Mouse (Mus musculus): ENCODE results near the gene Lrmda.

Lrmda gene

DNA sequence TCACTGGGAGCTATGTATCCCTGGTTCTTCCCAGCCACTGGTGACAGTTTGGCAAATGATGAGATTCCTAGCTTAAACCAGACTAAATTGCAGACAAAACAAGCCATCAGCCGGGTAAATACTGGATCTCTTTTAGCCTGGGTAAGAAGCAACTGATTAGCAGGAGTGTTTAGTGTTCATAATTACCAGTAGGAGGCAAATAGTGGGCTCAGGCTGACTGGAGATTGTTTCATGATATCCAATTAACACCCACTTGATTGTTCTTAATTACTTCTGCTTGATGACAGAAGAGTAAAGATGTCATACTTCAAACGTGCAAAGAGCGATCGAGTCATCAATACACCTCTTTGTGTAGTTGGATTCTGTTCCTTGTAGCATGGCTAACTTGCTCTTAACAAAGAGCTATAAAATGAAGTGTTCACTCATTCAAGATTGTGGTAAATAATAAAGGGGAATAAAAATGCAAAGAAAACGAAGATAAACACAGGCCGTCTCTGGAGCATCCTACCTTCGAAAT is 405.6 kb downstream of the Lrmda start:
- no peak for DNase-seq (ENCODE audit: low spot score)

DNA sequence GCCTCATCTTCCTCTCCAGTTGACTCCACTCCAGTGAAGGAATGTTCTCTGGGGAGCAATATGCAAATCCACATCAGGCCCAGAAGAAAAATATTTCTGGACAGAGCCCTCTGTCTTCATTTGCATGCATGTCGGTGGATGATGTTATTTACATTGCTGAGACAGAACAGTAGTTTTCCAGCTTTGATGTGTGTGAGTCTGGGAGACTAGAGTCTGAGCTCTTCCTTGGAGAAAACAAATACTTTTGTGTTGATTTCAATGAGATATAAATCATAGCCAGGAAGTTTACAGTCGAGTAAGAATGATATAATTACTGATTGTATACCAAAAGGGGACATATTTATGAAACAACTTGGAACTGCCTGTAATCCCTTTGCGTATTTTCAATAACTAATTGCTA is 415.9 kb downstream of the Lrmda start:
- no peak for DNase-seq (ENCODE audit: low spot score)

DNA sequence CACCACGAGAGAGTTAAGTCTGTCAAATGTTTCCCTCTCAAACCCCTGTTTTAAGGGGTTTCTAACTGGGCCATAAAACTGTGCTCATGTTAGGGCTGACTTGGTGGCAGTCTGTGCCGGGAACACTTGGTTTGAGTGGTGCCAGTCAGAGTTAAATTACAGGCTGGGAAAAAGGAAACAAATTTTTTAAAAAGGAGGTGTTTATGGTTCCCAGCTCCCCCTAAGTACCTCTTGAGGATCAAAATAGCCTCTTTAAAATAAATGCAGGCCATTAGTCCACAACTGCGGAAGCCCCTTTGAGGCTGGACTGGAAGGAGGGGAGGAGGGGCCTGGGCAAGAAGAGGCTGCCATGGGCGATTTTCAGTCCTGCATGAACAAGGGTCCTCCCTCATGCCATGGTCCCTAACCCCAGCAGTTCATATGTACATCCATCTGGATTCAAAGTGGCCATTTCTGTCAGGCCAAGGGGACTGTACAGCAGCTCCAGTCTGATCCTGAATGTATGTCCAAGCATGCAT is 416.4 kb downstream of the Lrmda start:
- no peak for DNase-seq (ENCODE audit: low spot score)

DNA sequence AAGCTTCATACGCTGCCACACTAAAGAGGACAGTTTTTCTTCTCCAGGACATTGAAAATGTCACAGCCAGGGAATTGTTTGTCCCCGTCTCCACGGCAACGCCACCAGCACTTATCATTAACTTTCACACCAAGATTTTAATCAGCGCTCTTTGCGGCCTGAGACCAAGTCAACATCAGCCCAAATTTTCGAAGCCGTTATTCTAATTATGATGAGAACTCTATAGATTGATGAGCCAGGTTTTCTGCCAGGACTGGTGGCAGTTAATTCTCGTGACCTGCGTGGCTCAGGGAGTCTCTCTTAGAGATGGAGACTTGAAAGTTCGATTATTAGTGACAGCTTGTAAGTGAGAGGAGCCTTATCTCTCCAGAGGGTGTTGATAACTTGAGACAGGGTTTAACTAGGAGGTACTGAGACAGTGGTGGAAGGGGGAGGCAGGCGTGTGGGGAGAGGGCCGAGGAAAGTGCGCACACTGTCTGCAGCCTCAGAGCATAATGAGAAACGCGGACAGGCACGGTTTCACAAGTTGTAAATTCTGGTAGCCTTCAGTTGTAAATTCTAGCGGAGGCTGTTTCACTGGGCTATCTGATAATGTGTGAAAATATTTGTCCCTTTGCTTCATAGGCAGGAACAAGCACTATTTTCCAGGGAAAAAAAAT is 421.0 kb downstream of the Lrmda start:
- DNase-seq (ENCODE audit: low spot score): no peak

DNA sequence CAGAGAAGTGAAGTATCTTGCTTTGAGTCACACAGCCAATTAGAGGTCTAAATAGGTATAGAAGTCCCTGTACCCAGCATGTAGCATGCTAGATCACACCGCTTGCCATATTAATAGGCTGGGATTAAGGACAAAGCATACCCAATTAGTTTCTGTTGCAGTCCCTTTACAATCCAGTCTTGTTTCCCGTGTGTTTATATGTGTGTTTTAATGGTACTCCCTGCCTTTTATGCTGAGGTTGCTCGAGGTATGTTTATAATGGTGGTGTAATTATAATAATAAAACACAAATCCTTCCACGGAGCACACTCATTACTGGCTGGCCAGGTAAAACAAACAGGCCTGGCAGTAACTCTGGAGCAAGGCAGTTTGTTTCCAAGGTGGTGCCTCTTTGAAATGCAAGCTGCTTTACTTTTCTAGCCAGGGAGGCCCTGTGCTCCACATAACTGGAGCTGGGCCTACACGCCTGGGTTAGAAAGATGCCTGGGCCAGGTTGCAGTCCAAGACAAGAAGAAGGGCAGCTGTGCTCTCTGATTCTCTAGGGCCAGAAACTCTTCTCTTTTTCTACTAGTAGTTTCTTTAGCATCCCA is 422.4 kb downstream of the Lrmda start:
- DNase-seq (ENCODE audit: low spot score): no peak

DNA sequence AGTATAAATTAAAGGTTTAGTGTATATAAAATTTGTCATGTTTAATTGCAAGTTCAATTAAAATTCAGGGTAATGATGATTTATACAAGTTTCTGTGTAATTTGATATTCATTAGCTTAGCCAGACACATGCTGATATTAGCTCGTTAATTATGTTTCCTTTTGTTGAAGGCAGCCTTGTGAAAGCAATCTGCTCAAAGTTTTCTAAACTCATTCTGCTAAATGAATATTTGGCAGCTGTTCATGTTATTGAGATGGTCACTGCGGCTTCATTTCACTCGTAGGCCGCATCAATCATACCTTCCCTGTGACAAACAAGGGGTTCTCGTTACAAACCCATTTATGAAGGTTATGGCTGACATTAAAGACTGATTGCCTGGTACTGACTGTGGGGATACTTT is 423.2 kb downstream of the Lrmda start:
- DNase-seq (ENCODE audit: low spot score): no peak

- DNase-seq (ENCODE audit: low spot score): no peak
Observed at GRCm38 (mm10) chr14:22444541-22444940, 425.0 kb downstream of the Lrmda start.

GRCm38 (mm10) chr14:22445161-22445821 is 425.8 kb downstream of the Lrmda start:
- no peak for DNase-seq (ENCODE audit: low spot score)

DNA sequence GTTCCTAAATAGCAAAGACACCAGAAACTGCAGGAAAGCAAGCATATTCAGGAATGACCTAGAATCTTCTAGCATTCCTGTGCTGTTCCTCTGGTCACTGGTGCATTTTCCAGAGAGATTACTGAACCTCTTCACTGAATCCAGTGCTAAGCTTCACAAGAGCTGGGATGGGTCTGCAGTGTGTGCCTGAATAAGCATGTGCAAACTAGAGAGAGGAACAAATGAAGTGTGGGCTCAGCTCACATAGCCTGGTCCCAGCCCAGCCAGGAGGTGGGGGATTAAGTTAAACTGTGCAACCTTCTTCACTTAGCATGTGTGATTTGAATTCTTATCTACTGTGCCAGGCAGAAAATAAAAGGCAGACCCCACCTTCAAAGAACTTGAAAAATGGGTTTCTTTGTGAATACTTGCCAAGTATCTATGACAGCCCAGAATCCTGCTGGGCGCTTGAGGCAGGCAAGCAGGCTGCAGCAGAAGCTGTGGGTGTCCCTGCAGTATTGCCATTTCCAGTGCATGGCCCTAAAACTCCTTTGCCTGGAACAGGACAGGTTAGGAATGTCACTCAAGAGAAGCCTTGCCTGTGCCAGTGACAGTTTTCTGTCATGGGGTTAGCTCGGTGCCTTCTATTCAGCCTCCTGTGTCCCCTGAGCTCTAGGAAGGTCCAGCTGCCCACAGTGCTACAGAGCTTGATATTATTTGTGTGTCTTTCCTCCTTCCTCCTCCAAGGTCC is 426.5 kb downstream of the Lrmda start:
- DNase-seq (ENCODE audit: low spot score): no peak

- DNase-seq (ENCODE audit: low spot score): no peak
Observed at GRCm38 (mm10) chr14:22451603-22452002, 432.1 kb downstream of the Lrmda start.

- DNase-seq (ENCODE audit: low spot score): no peak
Observed at GRCm38 (mm10) chr14:22464314-22464713, 444.8 kb downstream of the Lrmda start.

- no peak for DNase-seq (ENCODE audit: low spot score)
Observed at GRCm38 (mm10) chr14:22471041-22471440, 451.5 kb downstream of the Lrmda start.

GRCm38 (mm10) chr14:22473451-22473850 is 453.9 kb downstream of the Lrmda start:
- DNase-seq (ENCODE audit: low spot score): no peak

GRCm38 (mm10) chr14:22473991-22474390 is 454.5 kb downstream of the Lrmda start:
- no peak for DNase-seq (ENCODE audit: low spot score)

GRCm38 (mm10) chr14:22493326-22493725 is 473.8 kb downstream of the Lrmda start:
- no peak for DNase-seq (ENCODE audit: low spot score)

GRCm38 (mm10) chr14:22494290-22494689 is 474.8 kb downstream of the Lrmda start:
- DNase-seq (ENCODE audit: low spot score): no peak

DNA sequence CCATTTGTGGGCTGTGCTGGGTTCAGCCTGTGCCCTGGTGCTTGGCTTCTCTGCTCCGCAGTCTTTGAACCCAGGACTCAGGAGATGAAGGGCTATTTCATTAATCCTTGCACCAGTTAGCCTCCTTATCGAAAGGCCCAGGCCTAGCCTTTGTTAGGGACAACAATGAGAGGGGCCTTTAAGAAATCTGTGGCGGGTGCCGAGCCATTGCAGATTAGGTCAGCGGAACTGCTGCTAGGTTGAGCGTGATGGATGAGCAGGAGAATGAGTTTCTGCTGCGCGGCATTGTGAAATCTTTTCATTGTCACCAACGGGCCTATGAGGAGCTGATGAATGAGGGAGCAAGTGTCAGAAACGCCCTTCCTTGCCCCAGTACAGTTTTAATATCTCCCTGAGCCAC is 475.4 kb downstream of the Lrmda start:
- no peak for DNase-seq (ENCODE audit: low spot score)

- no peak for DNase-seq (ENCODE audit: low spot score)
Observed at GRCm38 (mm10) chr14:22495286-22495685, 475.8 kb downstream of the Lrmda start.

DNA sequence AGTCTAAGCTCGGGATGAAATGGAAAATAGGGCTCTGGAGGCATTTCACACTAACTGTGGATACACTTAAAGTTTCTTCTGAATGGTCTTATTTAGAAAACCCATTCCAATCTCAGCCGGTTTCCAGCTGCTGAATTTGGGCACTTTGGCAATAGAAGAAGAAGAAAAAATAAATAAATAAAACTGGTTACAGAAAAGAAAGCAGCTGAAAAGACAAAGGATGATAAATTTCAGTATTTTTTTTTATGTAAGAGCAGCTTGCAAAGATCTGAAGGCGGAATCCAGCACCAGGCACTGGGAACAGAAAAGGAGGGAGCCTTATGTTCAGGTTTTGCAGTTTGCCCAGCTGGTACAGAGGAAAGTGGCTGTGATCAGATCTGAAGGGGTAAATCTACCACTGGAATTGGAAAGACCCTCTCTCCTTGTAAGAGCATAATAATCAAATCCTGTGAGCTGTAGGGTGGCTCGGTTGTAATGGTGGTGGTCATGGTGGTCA is 478.2 kb downstream of the Lrmda start:
- no peak for DNase-seq (ENCODE audit: low spot score)

GRCm38 (mm10) chr14:22509747-22510530 is 490.4 kb downstream of the Lrmda start:
- no peak for DNase-seq (ENCODE audit: low spot score)

DNA sequence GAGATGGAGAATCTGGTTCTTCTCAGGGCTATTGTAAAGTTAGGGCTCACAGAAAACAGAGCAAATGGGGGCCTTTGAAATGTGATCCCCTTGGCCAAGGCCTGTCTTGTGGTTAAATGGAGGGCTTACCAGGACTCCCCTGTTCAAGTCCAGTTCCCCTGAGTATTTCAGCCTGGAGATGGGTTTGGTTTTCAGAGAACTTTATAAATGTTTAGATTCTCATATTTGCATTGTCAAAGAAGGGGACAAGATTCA is 490.9 kb downstream of the Lrmda start:
- no peak for DNase-seq (ENCODE audit: low spot score)

All from spleen, adult 12 weeks (tissue).